Mouse (Mus musculus) limb, embryonic 14.5 days (tissue): Measurements from ENCODE around the gene Ptk6. TPM values are rescaled to one million over a fixed set of nuclear protein-coding genes. Genes with fewer than 3 reads are reported as not detected.

Experiments
- ATAC-seq: fragments of 200-750 bp; cut with Nextera tagmentation; 2 replicates; pipeline ENCODE4 v1.8.0; 2017; ENCODE audit warnings: low read depth, moderate number of reproducible peaks, moderate TSS enrichment; ENCODE audit not compliant: low FRiP score
- DNase-seq: peaks from one replicate; pipeline ENCODE4 v3.0.0-alpha.2; 2015; ENCODE audit warnings: low spot score
- H3K27ac ChIP-seq: fragments of 300-500 bp; sonication (generic); replicated peaks from 2 replicates; pipeline ENCODE4 v1.5.1; 2014; ENCODE audit warnings: low read depth, mild to moderate bottlenecking, low read length, moderate library complexity, mixed read lengths
- H3K27me3 ChIP-seq: fragments of 300-500 bp; sonication (generic); 2 replicates; pipeline ENCODE4 v1.6.1; 2014; ENCODE audit warnings: low read length, mixed read lengths; ENCODE audit not compliant: control insufficient read depth, insufficient read depth
- H3K36me3 ChIP-seq: fragments of 300-500 bp; sonication (generic); 2 replicates; pipeline ENCODE4 v1.6.1; 2014; ENCODE audit warnings: mild to moderate bottlenecking, low read length, moderate library complexity, mixed read lengths; ENCODE audit not compliant: control insufficient read depth, insufficient read depth
- H3K4me1 ChIP-seq: fragments of 300-500 bp; sonication (generic); 2 replicates; pipeline ENCODE4 v1.6.1; 2014; ENCODE audit warnings: antibody characterized with exemption, low read length, mixed read lengths; ENCODE audit not compliant: control insufficient read depth, insufficient read depth
- H3K4me2 ChIP-seq: fragments of 300-500 bp; sonication (generic); replicated peaks from 2 replicates; pipeline ENCODE4 v1.6.1; 2014; ENCODE audit warnings: low read depth, mild to moderate bottlenecking, low read length, moderate library complexity; ENCODE audit not compliant: severe bottlenecking
- H3K4me3 ChIP-seq: fragments of 300-500 bp; sonication (generic); replicated peaks from 2 replicates; pipeline ENCODE4 v1.5.1; 2014; ENCODE audit warnings: low read length
- H3K9ac ChIP-seq: fragments of 300-500 bp; sonication (generic); 2 replicates; pipeline ENCODE4 v1.6.1; 2014; ENCODE audit warnings: mild to moderate bottlenecking, low read depth, low read length, moderate library complexity; ENCODE audit not compliant: severe bottlenecking
- H3K9me3 ChIP-seq: fragments of 300-500 bp; sonication (generic); 2 replicates; pipeline ENCODE4 v1.6.1; 2016; ENCODE audit warnings: low read length; ENCODE audit not compliant: control insufficient read depth
- POLR2A ChIP-seq: fragments of 200-500 bp; IDR thresholded peaks from 2 replicates; pipeline ENCODE4 v1.8.0; 2012; ENCODE audit warnings: inconsistent platforms, mild to moderate bottlenecking, moderate library complexity, borderline replicate concordance; ENCODE audit not compliant: insufficient read depth, insufficient read length; ENCODE audit errors: extremely low read depth
- WGBS: fragments of 180-500 bp; shearing (Covaris S2); extraction: QIAGEN DNeasy Blood & Tissue Kit; methylation state at CpG from one replicate; pipeline ENCODE4 v1.1.7; 2014; 5-methylcytosine and 5-hydroxymethylcytosine counted together
- polyA plus RNA-seq, 2 experiments: library from polyadenylated mRNA; depleted of rRNA in 1 of 2; stranded (reverse) in 1 of 2; unstranded in 1 of 2; fragments of >200 nt; fragmentation: Nextera tagmentation in 1 of 2; extraction: Ambion mirVana in 1 of 2; gene quantifications; 2 replicates each; pipeline versions ENCODE4 v1.2.1 to v1.2.3; 2012 to 2014

Gene Ptk6
- polyA plus RNA-seq, 2 experiments, result 0.10 to 0.19 TPM

DNA sequence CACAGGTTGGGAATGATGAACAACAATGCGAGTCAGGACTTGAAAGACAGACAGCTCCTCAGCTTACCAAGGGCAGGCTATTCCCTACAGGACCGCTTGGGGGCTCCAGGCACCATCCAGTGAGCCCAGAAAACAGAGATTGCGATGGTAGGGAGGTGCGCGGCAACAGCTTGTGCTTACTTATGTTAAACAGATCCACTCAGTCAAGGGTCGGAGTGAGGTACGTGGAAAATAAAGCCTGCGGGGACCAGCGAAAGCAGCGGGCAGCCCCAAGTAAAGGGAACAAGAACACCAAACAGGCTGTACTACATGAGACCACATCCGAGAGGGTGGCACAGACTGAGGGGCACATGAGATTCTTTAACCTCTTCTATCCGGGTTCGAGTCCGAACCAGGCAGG lies 16.0 kb downstream of the Ptk6 start:
- WGBS, result under 1% methylated on average over 14 of the region's 14 CpGs
- Histone ChIP-seq H3K36me3 (peaks cover 12% of the 10 kb centered on the region; the same call in 1 of the 2 replicates), H3K27me3 (no peaks in the 10 kb centered on the region), H3K4me2 (peak overlapping the region; percentile 66), H3K4me3 (peak overlapping the region; percentile 70), H3K9ac (peak overlapping the region; percentile 94), H3K9me3 (no peaks in the 10 kb centered on the region), H3K4me1 (peaks cover 8% of the 10 kb centered on the region; the same call in 1 of the 2 replicates), H3K27ac (peak overlapping the region; percentile 96)
- peak; percentile 86 for ATAC-seq
- TF ChIP-seq POLR2A, result no peak
- DNase-seq, result peak; percentile 91

DNA sequence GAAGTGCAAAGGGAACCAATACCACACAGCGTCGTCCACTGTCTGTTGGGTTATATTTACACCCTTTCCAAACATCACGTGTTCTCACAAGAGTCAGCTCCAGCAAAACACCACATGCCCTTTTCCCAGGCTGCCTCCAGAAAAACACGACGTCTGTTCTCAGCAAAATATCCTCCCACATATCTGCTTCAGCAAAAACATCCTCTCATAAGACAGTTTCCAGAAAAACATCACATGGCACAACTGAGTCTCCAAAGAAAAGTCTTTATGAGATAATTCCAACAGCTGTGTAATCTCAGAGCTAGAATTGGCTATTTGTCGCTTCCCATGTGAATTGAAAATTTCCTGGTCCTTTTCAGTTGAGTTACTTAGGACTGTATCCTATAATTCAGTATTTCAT lies 21.7 kb downstream of the Ptk6 start:
- Histone ChIP-seq H3K4me3 (no peak overlapping the region), H3K4me1 (no peaks in the 10 kb centered on the region), H3K27ac (no peak overlapping the region), H3K4me2 (no peak overlapping the region), H3K9me3 (no peaks in the 10 kb centered on the region), H3K9ac (no peak overlapping the region), H3K36me3 (no peaks in the 10 kb centered on the region), H3K27me3 (no peaks in the 10 kb centered on the region)
- WGBS, result 83% methylated on average over 6 of the region's 6 CpGs
- no peak for TF ChIP-seq POLR2A
- ATAC-seq (no peak), DNase-seq (no peak)

DNA sequence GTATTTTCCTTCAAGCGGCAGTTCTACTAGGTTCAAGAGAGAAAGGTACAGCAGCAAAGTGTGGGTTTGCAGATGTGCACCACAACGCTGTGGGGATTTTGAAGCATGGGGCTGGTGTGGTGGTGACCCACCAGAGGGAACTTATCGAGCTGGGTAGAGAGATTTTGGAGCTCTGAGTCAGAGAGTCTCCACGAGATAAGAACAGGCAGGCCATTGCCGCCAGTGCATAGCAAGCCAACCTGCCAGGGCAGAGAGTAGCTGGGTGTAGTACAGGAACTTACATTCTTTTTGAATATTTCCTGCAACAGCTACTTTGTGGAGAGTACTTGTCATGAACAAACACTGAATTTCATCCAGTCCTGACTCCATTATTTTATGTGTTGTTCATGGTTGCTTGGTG lies 24.1 kb downstream of the Ptk6 start:
- no peak for ATAC-seq
- WGBS, result 80% methylated on average over 5 of the region's 5 CpGs
- Histone ChIP-seq H3K36me3 (no peaks in the 10 kb centered on the region), H3K4me1 (no peaks in the 10 kb centered on the region), H3K4me3 (no peak overlapping the region), H3K27me3 (no peaks in the 10 kb centered on the region), H3K4me2 (no peak overlapping the region), H3K9me3 (no peaks in the 10 kb centered on the region), H3K27ac (no peak overlapping the region), H3K9ac (no peak overlapping the region)
- no peak for TF ChIP-seq POLR2A
- no peak for DNase-seq

DNA sequence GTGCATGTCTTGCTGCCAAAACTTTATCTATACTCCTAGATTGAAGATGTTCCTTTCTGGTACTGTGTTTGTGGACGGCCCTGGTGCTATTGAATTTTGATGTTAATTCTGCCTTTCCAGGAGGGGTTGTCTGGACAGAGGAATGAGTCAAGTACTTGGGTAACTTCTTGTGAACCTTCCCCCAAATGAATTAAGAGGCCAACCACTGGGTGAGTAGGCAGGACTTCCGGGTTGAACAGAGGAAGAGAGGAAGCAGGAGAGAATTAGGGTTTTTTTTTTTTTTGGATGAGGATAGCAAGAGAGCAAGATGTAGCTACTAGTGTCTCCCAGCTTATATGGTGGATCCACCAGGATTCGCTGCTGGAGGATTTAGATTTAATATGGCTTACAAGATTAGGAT lies 24.6 kb downstream of the Ptk6 start:
- no peaks in the 10 kb centered on the region for H3K9me3 ChIP-seq
- H3K4me1 ChIP-seq, result no peaks in the 10 kb centered on the region
- no peaks in the 10 kb centered on the region for H3K27me3 ChIP-seq
- H3K4me2 ChIP-seq, result no peak overlapping the region
- no peaks in the 10 kb centered on the region for H3K36me3 ChIP-seq
- ATAC-seq, result no peak
- no peak overlapping the region for H3K27ac ChIP-seq
- DNase-seq, result no peak
- H3K4me3 ChIP-seq, result no peak overlapping the region
- WGBS, result 78% methylated on average over 3 of the region's 3 CpGs
- no peak for TF ChIP-seq POLR2A
- H3K9ac ChIP-seq, result no peak overlapping the region

DNA sequence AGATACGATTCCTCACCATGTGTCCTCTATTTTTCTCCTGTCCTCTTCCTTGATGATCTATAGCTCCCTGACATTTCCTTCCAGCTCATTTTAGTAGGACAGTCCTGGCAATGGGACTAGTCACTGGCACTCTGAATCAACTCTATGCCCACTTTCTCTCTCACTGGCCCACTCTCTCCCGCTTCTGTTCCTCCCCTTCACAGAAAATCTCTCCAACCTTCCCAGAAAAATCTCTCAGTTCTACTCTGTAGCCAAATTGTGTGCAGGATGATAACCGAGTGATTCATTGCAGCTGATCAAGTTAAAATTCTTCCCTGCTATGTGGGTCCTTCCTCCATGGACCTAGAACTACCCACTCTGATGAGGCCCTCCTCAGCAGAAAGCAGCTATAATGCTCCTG lies 27.9 kb downstream of the Ptk6 start:
- ATAC-seq (no peak), DNase-seq (no peak)
- Histone ChIP-seq H3K27ac (no peak overlapping the region), H3K4me2 (no peak overlapping the region), H3K4me3 (no peak overlapping the region), H3K4me1 (no peaks in the 10 kb centered on the region), H3K36me3 (no peaks in the 10 kb centered on the region), H3K9me3 (no peaks in the 10 kb centered on the region), H3K9ac (no peak overlapping the region), H3K27me3 (no peaks in the 10 kb centered on the region)
- TF ChIP-seq POLR2A, result no peak
- 83% methylated on average over 3 of the region's 3 CpGs for WGBS

DNA sequence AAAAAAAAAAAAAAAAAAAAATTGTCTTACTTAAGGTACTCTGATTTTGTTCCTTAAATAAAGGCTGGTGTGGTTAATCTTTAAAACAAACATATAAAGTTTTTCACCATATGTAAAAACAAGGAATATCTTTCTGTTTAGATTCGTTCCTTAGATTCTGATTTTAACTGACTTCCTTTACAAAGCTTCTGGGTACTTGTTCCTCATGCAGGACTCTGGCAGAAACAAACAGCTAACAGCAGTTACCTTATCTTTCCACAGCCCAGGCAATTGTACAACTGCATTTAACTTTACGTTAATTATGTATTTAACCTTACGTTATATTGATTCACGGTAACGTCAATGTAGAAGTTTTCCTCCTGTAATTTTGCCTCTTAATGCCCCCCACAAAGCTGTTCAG lies 36.1 kb downstream of the Ptk6 start:
- TF ChIP-seq POLR2A, result no peak
- Histone ChIP-seq H3K27ac (no peak overlapping the region), H3K9ac (no peak overlapping the region), H3K9me3 (no peaks in the 10 kb centered on the region), H3K4me3 (no peak overlapping the region), H3K36me3 (no peaks in the 10 kb centered on the region), H3K4me2 (no peak overlapping the region), H3K4me1 (no peaks in the 10 kb centered on the region), H3K27me3 (no peaks in the 10 kb centered on the region)
- WGBS, result 80% methylated on average over 5 of the region's 5 CpGs
- DNase-seq, result no peak
- ATAC-seq, result no peak
